Mouse (Mus musculus): ENCODE measurements at regions not wholly inside any gene's neighbourhood (a gene's known extent, or its start where the extent isn't known, plus 50 kb on each side); places are given as distances from the start of the nearest gene placed in this dataset.

- ATAC-seq (replicated peaks in 1 of 2; ENCODE audit: insufficient read depth in 1 of 2, low FRiP score in 2 of 2, low TSS enrichment in 1 of 2, low read depth in 1 of 2, poor library complexity in 2 of 2, severe bottlenecking in 2 of 2) = no peak
Measured at GRCm38 (mm10) chr9:104496220-104496619, 50.9 kb upstream of the Cpne4 start.

DNA sequence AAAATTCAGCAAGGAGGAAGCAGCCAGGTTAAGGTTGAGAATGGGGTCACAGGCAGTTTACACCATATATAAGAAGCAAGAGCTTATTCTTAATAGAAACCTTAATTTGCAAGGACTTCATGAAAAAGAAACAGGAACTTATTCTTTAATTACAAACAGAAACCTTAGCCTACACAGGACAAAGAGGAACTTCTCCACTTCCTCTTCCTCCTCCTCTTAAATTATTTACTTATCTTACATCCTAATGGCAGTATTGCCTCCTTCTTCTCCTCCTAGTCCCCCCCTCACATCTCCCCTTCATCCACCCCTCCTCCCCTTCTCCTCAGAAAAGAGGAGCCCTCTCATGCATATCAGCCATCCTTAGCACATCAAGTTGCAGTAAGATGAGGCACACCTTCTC lies 56.4 kb upstream of the Cpne4 start:
- ATAC-seq (replicated peaks in 1 of 2; ENCODE audit: insufficient read depth in 1 of 2, low FRiP score in 2 of 2, low TSS enrichment in 1 of 2, low read depth in 1 of 2, poor library complexity in 2 of 2, severe bottlenecking in 2 of 2) = peak; percentile 45 to 79; a peak in 3 of 4 replicates

- ATAC-seq (replicated peaks in 1 of 2; ENCODE audit: insufficient read depth in 1 of 2, low FRiP score in 2 of 2, low TSS enrichment in 1 of 2, low read depth in 1 of 2, poor library complexity in 2 of 2, severe bottlenecking in 2 of 2) = peak in 1 of 2 experiments; percentile 14; a peak in 1 of 4 replicates
Measured at GRCm38 (mm10) chr9:104489383-104489782, 57.7 kb upstream of the Cpne4 start.

DNA sequence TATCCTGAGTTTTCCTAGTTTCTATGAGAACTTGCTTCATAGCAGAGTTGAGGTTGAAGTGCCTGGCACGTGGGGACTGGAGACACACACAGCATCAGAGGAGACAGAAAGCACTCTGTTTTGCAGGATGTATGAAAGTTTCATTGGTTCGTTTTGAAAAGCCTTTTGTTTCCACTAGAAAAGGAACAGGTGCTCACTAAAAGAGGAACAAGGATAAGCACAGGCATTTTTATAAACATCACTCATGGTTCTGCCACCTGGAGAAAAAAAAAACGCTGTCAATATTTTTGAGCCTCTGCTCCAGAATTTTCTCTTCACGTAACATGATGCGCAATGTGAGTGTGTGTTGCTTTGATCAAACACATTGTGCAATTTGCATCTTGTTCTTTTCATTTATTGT lies 64.6 kb upstream of the Cpne4 start:
- no peak for ATAC-seq (replicated peaks in 1 of 2; ENCODE audit: insufficient read depth in 1 of 2, low FRiP score in 2 of 2, low TSS enrichment in 1 of 2, low read depth in 1 of 2, poor library complexity in 2 of 2, severe bottlenecking in 2 of 2)

- no peak for ATAC-seq (replicated peaks in 1 of 2; ENCODE audit: insufficient read depth in 1 of 2, low FRiP score in 2 of 2, low TSS enrichment in 1 of 2, low read depth in 1 of 2, poor library complexity in 2 of 2, severe bottlenecking in 2 of 2)
Measured at GRCm38 (mm10) chr9:104480683-104481082, 66.4 kb upstream of the Cpne4 start.

- ATAC-seq (replicated peaks in 1 of 2; ENCODE audit: insufficient read depth in 1 of 2, low FRiP score in 2 of 2, low TSS enrichment in 1 of 2, low read depth in 1 of 2, poor library complexity in 2 of 2, severe bottlenecking in 2 of 2) = no peak
Measured at GRCm38 (mm10) chr9:104474831-104475230, 72.3 kb upstream of the Cpne4 start.

DNA sequence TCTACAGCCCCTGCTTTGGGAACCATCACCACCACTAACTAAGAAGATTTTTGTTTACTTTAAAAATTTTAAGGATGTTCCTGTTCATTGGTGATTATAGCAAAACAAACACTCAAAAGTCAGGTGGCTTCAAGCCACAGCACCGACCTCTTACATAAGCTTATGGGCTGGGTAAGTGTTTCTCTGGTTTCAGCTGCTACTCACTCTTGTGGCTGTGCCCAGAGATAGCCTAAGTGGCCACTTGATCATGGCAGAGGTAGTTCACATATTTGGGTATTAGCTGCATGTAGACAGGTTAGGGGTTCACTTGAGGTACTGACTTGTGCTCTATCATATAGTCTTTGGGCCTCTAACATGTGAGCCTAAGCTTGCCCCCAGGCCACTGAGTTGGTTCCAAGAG lies 79.8 kb upstream of the Cpne4 start:
- no peak for ATAC-seq (replicated peaks in 1 of 2; ENCODE audit: insufficient read depth in 1 of 2, low FRiP score in 2 of 2, low TSS enrichment in 1 of 2, low read depth in 1 of 2, poor library complexity in 2 of 2, severe bottlenecking in 2 of 2)

GRCm38 (mm10) chr9:104463701-104464100 lies 83.4 kb upstream of the Cpne4 start:
- ATAC-seq (replicated peaks in 1 of 2; ENCODE audit: insufficient read depth in 1 of 2, low FRiP score in 2 of 2, low TSS enrichment in 1 of 2, low read depth in 1 of 2, poor library complexity in 2 of 2, severe bottlenecking in 2 of 2) = no peak

DNA sequence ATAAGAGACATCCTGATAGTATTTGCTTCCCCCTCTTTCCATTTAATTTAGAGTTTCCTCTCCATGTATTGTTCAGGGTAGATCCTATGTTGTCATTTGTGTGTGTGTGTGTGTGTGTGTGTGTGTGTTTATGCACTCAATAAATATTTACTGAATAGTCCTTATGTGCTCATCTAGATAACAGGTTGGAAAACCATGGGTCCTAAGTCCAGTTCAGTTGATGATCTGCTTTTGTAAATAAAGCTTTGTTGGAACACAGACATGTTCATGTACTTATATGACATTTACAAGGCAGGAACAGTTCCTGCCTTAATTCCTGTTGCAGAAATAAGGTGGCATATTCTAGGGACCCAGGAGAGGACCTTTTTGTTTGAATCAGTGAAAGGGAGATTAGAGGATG lies 87.0 kb upstream of the Cpne4 start:
- no peak for ATAC-seq (replicated peaks in 1 of 2; ENCODE audit: insufficient read depth in 1 of 2, low FRiP score in 2 of 2, low TSS enrichment in 1 of 2, low read depth in 1 of 2, poor library complexity in 2 of 2, severe bottlenecking in 2 of 2)

GRCm38 (mm10) chr9:104457635-104458034 lies 89.5 kb upstream of the Cpne4 start:
- ATAC-seq (replicated peaks in 1 of 2; ENCODE audit: insufficient read depth in 1 of 2, low FRiP score in 2 of 2, low TSS enrichment in 1 of 2, low read depth in 1 of 2, poor library complexity in 2 of 2, severe bottlenecking in 2 of 2) = no peak

GRCm38 (mm10) chr9:104448577-104449165 lies 98.4 kb upstream of the Cpne4 start:
- no peak for ATAC-seq (replicated peaks in 1 of 2; ENCODE audit: insufficient read depth in 1 of 2, low FRiP score in 2 of 2, low TSS enrichment in 1 of 2, low read depth in 1 of 2, poor library complexity in 2 of 2, severe bottlenecking in 2 of 2)

DNA sequence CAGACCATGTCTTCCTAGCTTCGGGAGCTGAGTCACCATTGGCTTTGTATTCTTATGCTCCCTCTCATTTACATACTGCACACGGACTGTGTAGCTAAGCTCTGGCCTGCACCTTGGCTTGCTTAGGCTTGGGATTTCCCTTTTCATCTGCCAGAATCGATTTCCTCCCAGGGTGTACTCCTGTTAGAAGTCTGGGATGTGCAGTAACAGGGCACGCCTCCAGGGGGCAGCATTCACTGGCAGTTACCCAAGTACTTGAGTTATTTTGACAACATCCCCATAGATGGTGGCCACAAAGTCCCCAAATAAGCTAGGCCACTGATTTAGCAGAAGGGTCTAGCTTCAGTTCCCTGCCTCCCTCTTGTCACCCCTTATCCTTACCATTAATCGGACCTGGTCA lies 102.2 kb upstream of the Cpne4 start:
- ATAC-seq (replicated peaks in 1 of 2; ENCODE audit: insufficient read depth in 1 of 2, low FRiP score in 2 of 2, low TSS enrichment in 1 of 2, low read depth in 1 of 2, poor library complexity in 2 of 2, severe bottlenecking in 2 of 2) = no peak

GRCm38 (mm10) chr9:104443236-104443635 lies 103.8 kb upstream of the Cpne4 start:
- ATAC-seq (replicated peaks in 1 of 2; ENCODE audit: insufficient read depth in 1 of 2, low FRiP score in 2 of 2, low TSS enrichment in 1 of 2, low read depth in 1 of 2, poor library complexity in 2 of 2, severe bottlenecking in 2 of 2) = no peak

DNA sequence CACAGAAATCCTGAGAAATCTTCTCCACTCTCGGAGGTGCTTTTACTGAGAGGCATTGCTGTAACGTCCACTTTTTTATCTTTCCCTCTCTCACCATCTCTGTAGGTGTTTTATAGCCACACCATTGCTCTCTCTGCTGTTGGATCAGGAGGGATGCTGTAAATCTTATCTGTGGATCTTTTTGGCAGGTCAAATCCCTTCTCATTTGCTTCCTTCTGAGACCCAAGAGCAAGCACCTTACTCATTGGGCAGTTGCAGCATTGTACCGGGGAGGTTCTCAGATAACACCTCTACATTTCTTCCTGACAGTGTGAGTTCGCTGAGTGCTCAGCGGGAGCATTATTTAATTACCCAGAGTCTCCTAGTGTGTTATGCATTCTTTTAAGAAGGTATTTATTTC lies 75.5 kb upstream of the Acpp start:
- ATAC-seq (replicated peaks in 1 of 2; ENCODE audit: insufficient read depth in 1 of 2, low FRiP score in 2 of 2, low TSS enrichment in 1 of 2, low read depth in 1 of 2, poor library complexity in 2 of 2, severe bottlenecking in 2 of 2) = no peak

DNA sequence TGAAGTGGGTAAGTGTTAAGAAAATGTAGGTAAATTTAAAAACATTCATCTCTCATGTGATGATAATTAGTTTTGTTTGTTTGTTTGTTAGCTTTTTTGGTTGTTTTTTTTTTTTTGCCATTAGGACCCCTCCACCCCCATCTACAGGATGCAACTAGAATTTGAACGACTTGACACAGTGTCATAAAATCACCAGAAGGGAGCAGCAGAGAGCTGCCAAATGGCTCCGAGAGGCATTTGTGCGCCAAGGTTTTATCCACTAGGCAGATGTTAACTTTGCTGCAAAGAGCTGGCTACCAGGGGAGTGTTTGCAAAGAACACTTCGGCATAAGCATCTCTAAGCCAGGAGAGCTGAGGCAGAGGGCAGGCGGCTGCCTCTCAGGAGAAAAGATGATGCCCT lies 72.7 kb upstream of the Acpp start:
- ATAC-seq (replicated peaks in 1 of 2; ENCODE audit: insufficient read depth in 1 of 2, low FRiP score in 2 of 2, low TSS enrichment in 1 of 2, low read depth in 1 of 2, poor library complexity in 2 of 2, severe bottlenecking in 2 of 2) = peak; percentile 43 to 75; a peak in 2 of 4 replicates

DNA sequence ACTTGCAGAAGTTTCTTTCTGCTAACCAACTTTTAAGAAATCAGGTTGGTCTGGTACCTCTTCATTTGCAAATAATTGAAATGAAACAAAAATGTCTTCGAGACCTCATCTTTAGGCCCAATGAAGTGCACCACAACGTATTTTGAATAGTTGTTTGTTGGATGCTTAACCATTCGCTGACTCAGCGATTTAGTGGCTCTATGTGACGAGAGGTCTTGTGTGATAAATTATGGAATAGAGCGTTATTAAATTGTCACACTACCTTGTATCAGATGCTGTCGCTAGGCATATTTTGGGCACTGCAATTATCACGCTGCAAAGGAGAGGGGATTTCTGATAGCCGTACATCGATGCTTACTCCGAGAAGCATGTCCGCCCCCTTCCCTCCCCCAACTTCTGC lies 71.8 kb upstream of the Acpp start:
- no peak for ATAC-seq (replicated peaks in 1 of 2; ENCODE audit: insufficient read depth in 1 of 2, low FRiP score in 2 of 2, low TSS enrichment in 1 of 2, low read depth in 1 of 2, poor library complexity in 2 of 2, severe bottlenecking in 2 of 2)

GRCm38 (mm10) chr9:104408571-104409294 lies 71.2 kb upstream of the Acpp start:
- ATAC-seq (replicated peaks in 1 of 2; ENCODE audit: insufficient read depth in 1 of 2, low FRiP score in 2 of 2, low TSS enrichment in 1 of 2, low read depth in 1 of 2, poor library complexity in 2 of 2, severe bottlenecking in 2 of 2) = peak in 1 of 2 experiments; percentile 29; a peak in 1 of 4 replicates

- ATAC-seq (replicated peaks in 1 of 2; ENCODE audit: insufficient read depth in 1 of 2, low FRiP score in 2 of 2, low TSS enrichment in 1 of 2, low read depth in 1 of 2, poor library complexity in 2 of 2, severe bottlenecking in 2 of 2) = peak; percentile 85
Measured at GRCm38 (mm10) chr9:104407559-104408376, 70.2 kb upstream of the Acpp start.

Data from hematopoietic stem cell, adult 5-6 weeks (primary cell).